Mouse (Mus musculus): ENCODE data around the gene Hsp90ab1.

DNA sequence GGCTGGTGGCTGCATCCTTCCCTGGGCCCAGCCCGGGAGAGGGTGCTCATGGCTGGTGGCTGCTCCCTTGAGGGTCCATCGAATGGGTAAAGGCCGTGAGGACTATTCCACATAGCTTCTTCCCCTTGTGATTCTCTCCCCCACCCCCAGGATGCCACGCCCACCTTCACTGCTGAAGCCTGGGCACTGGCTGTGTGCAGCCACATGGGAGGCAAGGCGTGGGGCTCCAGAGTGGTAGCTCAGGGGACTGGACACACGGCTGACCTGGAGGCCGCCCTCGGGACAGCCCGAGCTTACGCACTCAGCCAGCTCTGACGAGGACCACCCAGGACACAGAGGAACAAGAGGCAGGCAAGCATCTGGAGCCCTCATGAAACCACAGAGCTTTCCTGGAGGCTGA, 52.9 kb downstream of the Hsp90ab1 start:
- TF ChIP-seq CTCF (conservative IDR thresholded peaks at IDR 0.05; ENCODE audit: low read length) (no peak), POU5F1 (IDR thresholded peaks at IDR 0.05; ENCODE audit: borderline replicate concordance, low read length) (no peak)
